Mouse (Mus musculus) lung, adult 2 months (tissue): Measurements from ENCODE around the gene Herc1. TPM values are rescaled to one million over a fixed set of nuclear protein-coding genes. Genes with fewer than 3 reads are reported as not detected.

Source experiments
- DNase-seq: peaks from one replicate; pipeline ENCODE4 v3.0.0; 2022
- H3K4me1 ChIP-seq: fragments of 200-500 bp; 2 replicates; pipeline ENCODE4 v1.6.1; 2011; ENCODE audit warnings: low read length; ENCODE audit not compliant: control insufficient read depth, insufficient read depth
- H3K4me3 ChIP-seq: fragments of 200-500 bp; replicated peaks from 2 replicates; pipeline ENCODE3; 2011; ENCODE audit warnings: low read depth, mild to moderate bottlenecking, control low read depth, low read length; ENCODE audit errors: extremely low read depth
- CTCF ChIP-seq: fragments of 200-500 bp; IDR thresholded peaks from 2 replicates; pipeline ENCODE4 v1.5.1; 2011; ENCODE audit warnings: mild to moderate bottlenecking, low read length, control low read depth; ENCODE audit not compliant: insufficient read depth
- POLR2A ChIP-seq: fragments of 200-500 bp; IDR thresholded peaks from 2 replicates; pipeline ENCODE4 v1.6.1; 2011; ENCODE audit warnings: low read depth, mild to moderate bottlenecking, control low read depth, low read length, borderline replicate concordance; ENCODE audit errors: extremely low read depth
- WGBS: fragments of 180-500 bp; shearing (Covaris S2); methylation state at CpG from one replicate; pipeline ENCODE4 v1.1.7; 2018; 5-methylcytosine and 5-hydroxymethylcytosine counted together
- polyA plus RNA-seq: library from polyadenylated mRNA; depleted of rRNA; stranded (reverse); fragments of >200 nt; gene quantifications from 2 replicates; pipeline ENCODE4 v1.2.3, GENCODE M21; 2012

Gene Herc1
- polyA plus RNA-seq, 1 experiment = 15.7 TPM

DNA sequence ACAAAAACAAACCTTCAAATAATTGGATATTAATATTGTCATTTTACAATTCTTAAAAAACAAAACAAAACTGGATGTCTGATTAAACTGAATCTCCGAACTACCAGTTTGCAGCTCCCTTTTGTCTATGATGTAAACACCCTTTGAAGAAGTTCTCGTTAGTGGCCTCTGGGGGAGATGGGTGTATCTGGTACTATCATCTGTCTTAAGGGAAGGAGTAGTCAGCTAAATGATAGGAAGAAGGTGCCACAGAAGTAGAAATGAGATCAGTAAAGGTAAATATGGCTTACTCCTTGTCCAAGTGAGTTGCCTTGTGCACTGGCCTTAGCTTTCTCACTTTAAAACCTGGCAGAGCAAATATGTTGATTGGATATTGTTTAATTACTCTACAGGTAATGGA, 127.5 kb downstream of the Herc1 start:
- WGBS = 76% methylated on average over 2 of the region's 2 CpGs
- Histone ChIP-seq H3K4me1 (no peaks in the 10 kb centered on the region), H3K4me3 (no peak overlapping the region)
- no peak for DNase-seq
- TF ChIP-seq CTCF (no peak), POLR2A (no peak)

DNA sequence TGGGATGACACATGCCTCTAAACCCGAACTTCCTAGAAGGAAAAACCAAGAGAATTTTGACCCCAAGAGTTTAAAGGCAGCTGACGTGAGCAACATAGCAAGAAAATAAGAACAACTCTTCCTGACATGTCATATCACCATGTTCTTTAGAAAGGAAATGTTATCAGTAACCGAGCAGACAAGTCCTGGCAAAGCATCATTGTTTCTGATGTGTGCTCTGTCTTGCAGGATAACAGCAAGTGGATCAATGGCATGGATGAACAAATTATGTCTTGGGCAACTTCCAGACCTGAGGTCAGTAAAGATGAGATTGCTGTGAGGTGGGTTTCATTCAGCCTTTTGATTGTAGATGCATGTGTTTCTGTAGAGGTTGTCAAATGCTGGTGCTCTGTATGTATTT, 133.2 kb downstream of the Herc1 start:
- 91% methylated on average over 3 of the region's 3 CpGs for WGBS
- DNase-seq = no peak
- no peaks in the 10 kb centered on the region for H3K4me1 ChIP-seq
- TF ChIP-seq CTCF (no peak), POLR2A (no peak)
- no peak overlapping the region for H3K4me3 ChIP-seq

DNA sequence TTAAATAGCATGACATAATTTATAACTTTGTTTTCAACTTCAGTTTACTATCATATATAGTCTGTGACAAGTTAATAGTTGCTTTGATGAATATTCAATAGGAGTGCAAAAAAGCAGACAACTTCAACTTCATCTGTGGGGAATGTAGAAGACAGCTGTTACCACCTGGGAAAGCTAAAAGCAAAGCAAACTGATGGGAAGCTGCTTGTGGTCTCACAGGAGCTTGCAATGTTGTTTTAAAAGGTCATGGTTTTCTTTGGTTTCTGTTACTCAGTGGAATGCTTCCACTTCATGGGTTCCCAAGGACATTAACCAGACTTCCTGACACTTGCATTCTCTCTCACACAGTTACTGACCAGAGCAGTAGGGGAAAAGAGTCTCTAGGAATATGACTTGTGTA, 138.5 kb downstream of the Herc1 start:
- DNase-seq = no peak
- Histone ChIP-seq H3K4me3 (no peak overlapping the region), H3K4me1 (no peaks in the 10 kb centered on the region)
- TF ChIP-seq CTCF = no peak
- no peak for TF ChIP-seq POLR2A

DNA sequence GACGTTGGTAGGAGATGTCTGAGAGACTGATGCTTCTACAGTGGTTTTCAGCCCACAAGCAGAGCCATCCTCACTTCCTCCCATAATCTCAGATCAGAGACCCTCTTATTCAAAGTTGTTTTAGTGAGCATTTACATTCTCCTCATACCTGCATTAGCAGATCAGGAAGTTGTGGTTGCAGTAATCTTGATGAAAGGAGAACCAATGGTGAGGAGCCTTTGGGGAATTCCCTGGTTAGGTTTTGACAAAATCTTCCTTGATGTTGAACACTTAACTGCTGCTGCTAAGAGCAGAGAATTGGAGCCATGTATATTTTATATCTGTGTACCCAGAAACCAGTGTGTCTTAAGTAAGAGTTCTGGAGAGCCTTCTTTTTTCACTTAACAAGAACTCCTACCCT, 142.1 kb downstream of the Herc1 start:
- WGBS = 81% methylated on average over 1 of the region's 1 CpGs
- Histone ChIP-seq H3K4me1 (no peaks in the 10 kb centered on the region), H3K4me3 (no peak overlapping the region)
- DNase-seq = no peak
- TF ChIP-seq CTCF (no peak), POLR2A (no peak)

DNA sequence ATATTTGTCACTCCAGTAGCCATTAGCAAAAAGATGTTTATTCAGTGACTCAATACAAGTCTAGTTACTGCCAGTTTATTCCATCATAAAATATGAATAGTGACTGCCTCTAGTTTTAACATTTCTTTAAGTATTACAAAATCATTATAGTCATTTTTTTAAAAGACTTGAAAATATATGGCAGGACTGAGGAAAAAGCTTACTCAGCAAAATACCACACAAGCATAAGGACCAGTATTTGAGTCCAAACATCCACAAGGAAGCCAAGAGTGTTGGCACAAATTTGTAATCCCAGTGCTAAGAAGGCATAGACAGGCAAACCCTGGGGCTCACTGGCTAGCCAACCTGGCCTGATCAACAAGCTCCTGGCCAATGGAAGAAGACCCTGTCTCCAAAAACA, 143.7 kb downstream of the Herc1 start:
- H3K4me1 ChIP-seq = no peaks in the 10 kb centered on the region
- DNase-seq = no peak
- no peak overlapping the region for H3K4me3 ChIP-seq
- TF ChIP-seq CTCF (no peak), POLR2A (no peak)

DNA sequence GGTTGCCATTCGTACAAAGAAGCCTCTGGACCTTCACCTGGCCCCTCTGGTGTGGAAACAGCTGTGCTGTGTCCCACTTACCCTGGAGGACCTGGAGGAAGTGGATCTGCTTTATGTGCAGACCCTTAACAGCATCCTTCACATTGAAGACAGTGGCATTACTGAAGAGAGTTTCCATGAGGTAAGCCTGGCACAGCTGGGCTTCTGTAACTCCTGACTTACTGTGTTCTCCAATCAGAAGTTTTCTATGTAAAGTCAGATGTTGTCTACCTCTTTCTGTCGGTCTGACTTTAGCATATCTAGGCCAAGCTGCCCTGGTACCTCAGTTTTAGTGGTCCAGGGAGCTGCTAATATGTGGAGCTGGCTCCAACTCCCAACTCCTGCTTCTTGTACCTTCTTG, 151.0 kb downstream of the Herc1 start:
- 82% methylated on average over 2 of the region's 2 CpGs for WGBS

DNA sequence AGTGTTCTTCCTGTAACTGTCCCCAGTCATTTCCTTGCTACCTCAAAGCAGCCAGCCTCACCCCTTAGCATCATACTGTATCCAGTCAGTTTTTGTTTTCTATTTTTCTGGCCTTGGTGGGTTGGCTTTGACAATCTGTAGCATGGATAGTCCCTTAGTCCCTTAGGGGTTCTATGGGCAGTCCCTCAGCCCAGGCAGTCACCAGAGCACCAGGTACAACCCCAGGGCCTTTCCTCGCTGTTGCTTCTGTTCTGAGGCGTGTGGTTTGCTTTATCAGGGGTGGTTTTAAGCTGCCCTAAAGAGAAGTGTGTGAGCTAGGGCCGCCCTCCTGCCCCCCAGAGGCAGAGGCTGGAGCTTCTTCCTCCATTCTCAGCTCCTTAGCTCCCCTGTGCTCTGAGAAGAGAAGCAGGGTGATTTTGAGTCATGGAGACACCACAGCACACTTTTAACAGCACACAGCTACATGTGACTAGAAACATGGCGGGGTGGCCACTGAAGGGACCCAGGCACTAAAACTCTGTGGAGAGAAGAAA, 153.7 kb downstream of the Herc1 start:
- no peak for DNase-seq
- H3K4me1 ChIP-seq = peaks cover 5% of the 10 kb centered on the region; the same call in 1 of the 2 replicates
- 64% methylated on average over 4 of the region's 4 CpGs for WGBS
- no peak overlapping the region for H3K4me3 ChIP-seq
- TF ChIP-seq POLR2A = no peak

More for the DNA sequence above, 151.0 kb downstream of the Herc1 start:
- Histone ChIP-seq H3K4me3 (no peak overlapping the region), H3K4me1 (peaks cover 5% of the 10 kb centered on the region; the same call in 1 of the 2 replicates)
- TF ChIP-seq CTCF = no peak
- no peak for TF ChIP-seq POLR2A
- DNase-seq = no peak

DNA sequence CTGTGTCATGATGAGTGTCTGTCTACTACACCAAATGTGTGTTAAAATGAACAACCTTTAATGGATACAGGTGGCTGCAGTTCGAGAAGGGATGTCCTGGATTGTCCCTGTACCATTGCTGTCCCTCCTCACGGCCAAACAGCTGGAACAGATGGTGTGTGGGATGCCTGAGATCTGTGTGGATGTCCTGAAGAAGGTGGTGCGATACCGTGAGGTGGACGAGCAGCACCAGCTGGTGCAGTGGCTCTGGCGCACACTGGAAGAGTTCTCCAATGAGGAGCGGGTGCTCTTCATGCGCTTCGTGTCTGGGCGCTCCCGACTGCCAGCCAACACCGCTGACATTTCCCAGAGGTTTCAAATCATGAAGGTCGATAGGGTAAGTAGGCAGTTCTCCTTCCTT, 154.3 kb downstream of the Herc1 start:
- TF ChIP-seq POLR2A = no peak
- TF ChIP-seq CTCF = no peak
- 92% methylated on average over 13 of the region's 13 CpGs for WGBS
- Histone ChIP-seq H3K4me3 (no peak overlapping the region), H3K4me1 (peaks cover 5% of the 10 kb centered on the region; the same call in 1 of the 2 replicates)
- DNase-seq = no peak

DNA sequence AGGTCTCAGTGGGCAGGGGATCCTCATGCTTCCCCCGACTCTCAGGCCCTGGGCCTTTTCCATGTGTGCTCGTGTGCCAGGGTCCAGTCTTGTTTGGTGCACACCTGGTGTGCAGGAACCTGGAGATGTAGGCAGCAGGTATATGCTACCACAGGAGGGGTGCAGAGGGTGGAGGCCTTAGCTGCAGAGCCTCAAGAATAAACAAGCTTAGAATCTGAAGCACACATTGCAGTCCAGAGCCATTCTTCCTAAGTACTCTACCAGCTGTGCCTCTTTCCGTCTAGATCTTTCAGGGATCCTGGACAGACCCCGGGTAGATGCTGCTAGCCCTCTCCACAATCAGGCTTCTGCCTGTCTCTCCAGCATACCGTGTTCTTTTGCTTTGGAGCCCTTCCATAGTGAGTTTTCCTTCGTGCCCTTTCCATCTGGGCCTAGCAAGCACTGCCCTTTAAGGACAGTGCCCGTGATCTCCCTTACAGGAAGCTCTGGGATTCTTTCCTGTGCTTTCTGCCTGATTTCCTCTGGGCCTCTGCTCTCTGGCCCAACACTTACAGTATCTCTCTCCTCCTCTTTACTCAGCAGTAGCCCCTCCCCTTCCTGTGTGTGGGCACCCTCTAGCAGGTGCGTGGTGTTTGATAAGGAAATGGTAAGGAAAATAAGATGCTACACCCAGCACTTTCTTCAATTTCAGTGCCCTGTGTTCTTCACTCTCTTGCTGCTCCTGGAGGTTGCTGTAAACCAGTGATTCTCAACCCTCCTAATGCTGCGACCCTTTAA, 155.1 kb downstream of the Herc1 start:
- TF ChIP-seq CTCF = no peak
- WGBS = 63% methylated on average over 9 of the region's 9 CpGs
- H3K4me1 ChIP-seq = peaks cover 5% of the 10 kb centered on the region; the same call in 1 of the 2 replicates
- H3K4me3 ChIP-seq = no peak overlapping the region
- no peak for DNase-seq

DNA sequence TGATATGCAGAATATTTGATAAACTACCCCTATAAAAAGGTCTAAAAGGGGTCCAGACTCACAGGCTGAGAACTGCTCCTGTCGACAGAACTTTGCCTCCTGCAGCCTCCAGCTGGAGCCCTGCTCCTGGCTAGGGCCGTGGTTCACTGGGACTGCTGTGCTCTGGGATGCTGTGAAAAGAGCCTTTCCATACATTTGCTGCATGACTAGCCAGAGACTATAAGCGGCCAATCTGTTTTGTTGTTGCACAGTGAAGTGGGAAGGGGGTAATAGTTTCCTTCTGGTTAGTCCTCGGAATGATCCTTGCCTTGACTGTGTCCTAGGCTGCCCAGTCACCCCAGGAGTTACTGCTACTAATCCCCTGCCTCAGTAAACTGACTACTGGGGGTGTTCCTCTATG, 155.8 kb downstream of the Herc1 start:
- TF ChIP-seq CTCF (no peak), POLR2A (no peak)
- 80% methylated on average over 4 of the region's 4 CpGs for WGBS

DNA sequence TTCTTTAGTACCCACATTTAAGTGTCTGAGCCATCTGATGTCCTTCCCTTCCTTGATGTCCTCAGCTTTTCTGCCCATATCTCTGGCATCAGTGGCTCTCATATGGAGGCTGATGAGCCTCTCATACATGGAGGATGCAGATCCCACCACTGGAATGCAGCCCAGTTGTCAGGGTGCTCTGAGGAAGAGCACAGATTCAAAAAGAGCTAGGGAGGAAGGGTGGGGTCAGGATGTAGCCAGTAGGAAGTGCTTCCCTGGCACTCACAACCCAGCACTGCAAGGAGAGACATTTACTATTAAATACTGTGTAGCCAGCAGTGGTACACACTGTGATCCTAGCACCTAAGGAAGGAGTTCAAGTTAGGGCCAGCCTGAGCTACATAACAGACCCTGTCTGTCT, 156.2 kb downstream of the Herc1 start:
- no peak for DNase-seq
- TF ChIP-seq CTCF (no peak), POLR2A (no peak)
- Histone ChIP-seq H3K4me1 (peaks cover 5% of the 10 kb centered on the region; the same call in 1 of the 2 replicates), H3K4me3 (no peak overlapping the region)

More for the DNA sequence above, 155.8 kb downstream of the Herc1 start:
- Histone ChIP-seq H3K4me3 (no peak overlapping the region), H3K4me1 (peaks cover 5% of the 10 kb centered on the region; the same call in 1 of the 2 replicates)
- DNase-seq = no peak
